Mouse (Mus musculus): ENCODE measurements around the gene Nfia. TPM values are rescaled to one million over a fixed set of nuclear protein-coding genes. Genes with fewer than 3 reads are reported as not detected.
A peak's percentile ranks its signal among the peaks of the same experiment; 100 is the strongest.

The Nfia gene
- polyA plus RNA-seq, 1 experiment from 2014 or later: 45.1 TPM

DNA sequence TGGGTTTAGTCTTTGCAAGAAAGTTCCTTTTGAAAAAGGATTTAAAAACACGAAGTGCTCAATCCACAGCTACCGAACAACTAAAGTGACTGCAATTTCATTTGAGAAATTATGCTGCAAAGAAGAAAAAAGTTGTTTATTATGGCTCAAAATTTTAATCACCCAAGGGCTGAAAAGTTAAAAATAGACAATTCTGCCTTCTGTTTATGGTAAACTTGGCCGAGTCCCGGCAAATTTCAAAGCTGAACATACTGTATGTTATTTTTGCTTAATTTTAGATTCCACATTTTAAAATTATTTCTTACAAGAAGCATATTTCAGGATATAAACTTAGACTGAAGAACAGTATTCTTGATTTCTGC lies 59.7 kb downstream of the Nfia start:
- Histone ChIP-seq H3K27ac (replicated peaks) (no peak overlapping the region), H3K9ac (no peak overlapping the region), H3K4me3 (no peak overlapping the region), H3K36me3 (no peaks in the 10 kb centered on the region), H3K4me2 (no peak overlapping the region), H3K4me1 (replicated peaks) (peaks cover 54% of the 10 kb centered on the region), H3K9me3 (no peaks in the 10 kb centered on the region), H3K27me3 (no peaks in the 10 kb centered on the region)
- ATAC-seq (ENCODE audit: low read depth): no peak
- 90% methylated on average over 4 of the region's 4 CpGs for WGBS

- ATAC-seq (ENCODE audit: low read depth): no peak
- Histone ChIP-seq H3K9me3 (no peaks in the 10 kb centered on the region), H3K9ac (no peak overlapping the region), H3K27me3 (no peaks in the 10 kb centered on the region), H3K4me2 (no peak overlapping the region), H3K27ac (replicated peaks) (no peak overlapping the region), H3K4me1 (replicated peaks) (peaks cover 75% of the 10 kb centered on the region), H3K4me3 (no peak overlapping the region), H3K36me3 (no peaks in the 10 kb centered on the region)
- WGBS: 36% methylated on average over 13 of the region's 13 CpGs
Measured at GRCm38 (mm10) chr4:97836812-97837211, 64.3 kb downstream of the Nfia start.

GRCm38 (mm10) chr4:97837724-97838123 lies 65.2 kb downstream of the Nfia start:
- WGBS: 60% methylated on average over 3 of the region's 3 CpGs
- Histone ChIP-seq H3K27ac (replicated peaks) (no peak overlapping the region), H3K9me3 (no peaks in the 10 kb centered on the region), H3K9ac (no peak overlapping the region), H3K4me3 (no peak overlapping the region), H3K27me3 (no peaks in the 10 kb centered on the region; the same call in 1 of the 2 replicates), H3K36me3 (no peaks in the 10 kb centered on the region), H3K4me1 (replicated peaks) (peaks cover 82% of the 10 kb centered on the region), H3K4me2 (no peak overlapping the region)
- no peak for ATAC-seq (ENCODE audit: low read depth)

GRCm38 (mm10) chr4:97838651-97839050 lies 66.1 kb downstream of the Nfia start:
- no peak overlapping the region for H3K4me3 ChIP-seq
- ATAC-seq (ENCODE audit: low read depth): no peak
- H3K27ac ChIP-seq (replicated peaks): peak overlapping the region; percentile 84
- H3K4me1 ChIP-seq (replicated peaks): peaks cover 91% of the 10 kb centered on the region
- no peaks in the 10 kb centered on the region; the same call in 1 of the 2 replicates for H3K27me3 ChIP-seq
- 57% methylated on average over 3 of the region's 3 CpGs for WGBS
- no peaks in the 10 kb centered on the region for H3K9me3 ChIP-seq
- H3K4me2 ChIP-seq: no peak overlapping the region
- H3K36me3 ChIP-seq: no peaks in the 10 kb centered on the region
- no peak overlapping the region for H3K9ac ChIP-seq

DNA sequence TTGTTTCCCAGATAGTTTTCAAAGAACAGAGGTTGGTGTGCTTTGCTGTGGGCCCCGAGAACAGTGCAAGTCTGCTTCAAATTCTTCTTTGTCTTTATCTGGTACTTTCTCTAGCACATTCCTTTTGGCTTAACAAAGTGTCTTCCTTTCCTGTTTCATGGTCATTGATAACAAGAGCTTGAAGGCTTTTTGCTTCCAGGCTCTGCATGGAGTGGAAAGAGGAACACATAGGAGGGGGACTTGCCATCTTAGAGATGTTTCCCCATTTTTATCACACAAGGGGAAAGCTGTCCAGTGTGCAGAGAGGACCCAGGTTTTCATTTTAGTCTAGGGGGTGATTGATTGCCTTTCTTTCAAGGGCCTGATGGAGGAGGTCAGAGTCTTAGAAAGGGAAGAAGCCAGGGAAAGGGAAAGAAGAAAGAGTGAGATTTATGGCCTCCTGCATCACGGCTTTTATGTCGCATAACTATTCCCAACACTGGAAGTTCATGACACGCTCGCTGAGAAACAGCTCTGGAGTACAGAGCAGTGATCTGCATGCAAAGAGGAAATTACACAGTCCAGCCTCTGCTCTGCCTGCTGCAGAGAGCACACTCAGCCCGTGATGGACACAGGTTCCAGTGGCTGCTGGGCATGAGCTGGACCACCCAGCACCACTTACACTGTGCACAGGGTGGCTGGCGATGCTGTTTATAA lies 67.0 kb downstream of the Nfia start:
- Histone ChIP-seq H3K4me3 (no peak overlapping the region), H3K4me2 (peak overlapping the region; percentile 20), H3K9me3 (no peaks in the 10 kb centered on the region), H3K27ac (replicated peaks) (peak overlapping the region; percentile 84), H3K27me3 (no peaks in the 10 kb centered on the region; the same call in 1 of the 2 replicates), H3K36me3 (no peaks in the 10 kb centered on the region), H3K4me1 (replicated peaks) (peaks cover 97% of the 10 kb centered on the region), H3K9ac (no peak overlapping the region)
- WGBS: 3% methylated on average over 7 of the region's 7 CpGs
- ATAC-seq (ENCODE audit: low read depth): peak; percentile 93

DNA sequence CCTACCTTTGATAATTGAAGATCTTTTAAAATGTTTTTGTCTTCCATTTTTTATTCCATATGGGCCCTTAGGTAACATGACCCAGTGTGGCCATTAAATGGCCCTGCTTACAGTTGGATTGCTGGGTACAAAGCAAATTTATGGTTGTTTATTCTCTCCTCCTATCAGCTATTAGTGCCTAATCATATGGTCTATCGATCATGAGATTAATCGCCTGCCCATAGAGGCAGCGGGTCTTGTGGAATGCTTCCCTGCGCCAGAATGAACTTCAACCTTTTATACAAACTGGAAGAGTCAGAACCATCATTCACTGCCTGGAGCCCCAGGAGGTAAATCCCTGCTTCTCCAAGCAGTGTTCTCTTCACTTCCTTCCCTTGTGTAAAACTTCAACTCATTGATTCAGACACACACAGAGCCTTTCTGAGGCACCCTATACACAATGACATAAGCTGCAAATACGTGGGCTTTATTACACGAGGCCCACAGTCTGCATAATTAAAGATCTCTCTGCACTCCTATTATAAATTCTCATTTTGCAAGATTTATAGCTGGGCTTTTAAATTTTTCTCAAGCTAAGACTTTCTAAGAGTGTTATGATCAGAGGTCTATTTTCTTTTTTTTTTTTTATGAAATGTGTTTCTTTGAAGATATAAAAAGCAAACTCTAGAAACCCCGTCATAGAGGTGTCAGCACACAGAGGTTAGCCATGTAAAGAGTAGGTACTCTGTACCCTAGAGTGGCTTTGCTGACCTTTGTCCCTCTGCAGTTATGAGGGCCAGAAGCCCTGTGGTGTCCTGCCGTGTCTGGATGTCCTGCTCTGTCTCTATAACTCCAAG lies 67.9 kb downstream of the Nfia start:
- WGBS: 9% methylated on average over 8 of the region's 8 CpGs
- Histone ChIP-seq H3K9ac (no peak overlapping the region), H3K36me3 (no peaks in the 10 kb centered on the region), H3K27me3 (no peaks in the 10 kb centered on the region; the same call in 1 of the 2 replicates), H3K4me3 (no peak overlapping the region), H3K27ac (replicated peaks) (peak overlapping the region; percentile 84), H3K4me1 (replicated peaks) (peaks cover 98% of the 10 kb centered on the region), H3K9me3 (no peaks in the 10 kb centered on the region), H3K4me2 (peak overlapping the region; percentile 20)
- peak; percentile 58 for ATAC-seq (ENCODE audit: low read depth)

- H3K36me3 ChIP-seq: no peaks in the 10 kb centered on the region
- no peak overlapping the region for H3K4me3 ChIP-seq
- peak overlapping the region; percentile 71 for H3K27ac ChIP-seq (replicated peaks)
- H3K9ac ChIP-seq: no peak overlapping the region
- 48% methylated on average over 4 of the region's 4 CpGs for WGBS
- H3K4me2 ChIP-seq: no peak overlapping the region
- no peaks in the 10 kb centered on the region for H3K9me3 ChIP-seq
- H3K27me3 ChIP-seq: no peaks in the 10 kb centered on the region; the same call in 1 of the 2 replicates
- no peak for ATAC-seq (ENCODE audit: low read depth)
- H3K4me1 ChIP-seq (replicated peaks): peaks cover 93% of the 10 kb centered on the region
Measured at GRCm38 (mm10) chr4:97841063-97841595, 68.6 kb downstream of the Nfia start.

GRCm38 (mm10) chr4:97841745-97842144 lies 69.2 kb downstream of the Nfia start:
- Histone ChIP-seq H3K4me3 (no peak overlapping the region), H3K36me3 (no peaks in the 10 kb centered on the region), H3K9me3 (no peaks in the 10 kb centered on the region), H3K9ac (no peak overlapping the region), H3K27ac (replicated peaks) (no peak overlapping the region), H3K27me3 (no peaks in the 10 kb centered on the region; the same call in 1 of the 2 replicates), H3K4me2 (no peak overlapping the region), H3K4me1 (replicated peaks) (peaks cover 86% of the 10 kb centered on the region)
- ATAC-seq (ENCODE audit: low read depth): no peak
- 85% methylated on average over 5 of the region's 5 CpGs for whole genome bisulfite sequencing

- Histone ChIP-seq H3K4me3 (no peak overlapping the region), H3K27me3 (no peaks in the 10 kb centered on the region; the same call in 1 of the 2 replicates), H3K4me2 (no peak overlapping the region), H3K4me1 (replicated peaks) (peaks cover 63% of the 10 kb centered on the region), H3K9ac (no peak overlapping the region), H3K36me3 (no peaks in the 10 kb centered on the region), H3K9me3 (no peaks in the 10 kb centered on the region), H3K27ac (replicated peaks) (0 out of 2 replicates have a peak overlapping the region, but pooled peaks have one; percentile 54)
- WGBS: 42% methylated on average over 15 of the region's 15 CpGs
- ATAC-seq (ENCODE audit: low read depth): no peak
Measured at GRCm38 (mm10) chr4:97843981-97844690, 71.6 kb downstream of the Nfia start.

DNA sequence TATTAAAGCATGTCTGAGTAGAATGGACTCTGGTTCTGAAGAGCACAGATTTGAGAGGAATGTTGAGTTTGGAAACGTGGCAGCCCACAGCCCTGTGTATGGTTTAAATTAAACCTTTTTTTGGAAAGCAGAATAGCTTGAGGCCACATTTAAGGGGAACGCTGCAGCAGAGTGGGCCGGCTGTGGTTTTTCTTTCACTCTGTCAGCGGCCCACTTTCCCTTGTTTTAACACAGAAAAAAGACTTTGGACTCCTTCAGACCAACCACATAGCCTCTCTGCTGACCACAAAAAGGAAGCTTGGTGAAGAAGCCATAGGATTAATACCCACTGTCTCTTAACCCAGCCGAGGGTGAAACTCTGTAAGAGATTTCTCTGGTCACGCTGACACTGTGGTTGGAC lies 72.4 kb downstream of the Nfia start:
- no peak overlapping the region for H3K4me3 ChIP-seq
- H3K36me3 ChIP-seq: no peaks in the 10 kb centered on the region
- H3K27me3 ChIP-seq: no peaks in the 10 kb centered on the region; the same call in 1 of the 2 replicates
- 27% methylated on average over 6 of the region's 6 CpGs for WGBS
- H3K27ac ChIP-seq (replicated peaks): peak overlapping the region; percentile 54
- no peaks in the 10 kb centered on the region for H3K9me3 ChIP-seq
- ATAC-seq (ENCODE audit: low read depth): no peak
- H3K9ac ChIP-seq: no peak overlapping the region
- peaks cover 55% of the 10 kb centered on the region for H3K4me1 ChIP-seq (replicated peaks)
- H3K4me2 ChIP-seq: 0 out of 2 replicates have a peak overlapping the region, but pooled peaks have one; percentile 7

DNA sequence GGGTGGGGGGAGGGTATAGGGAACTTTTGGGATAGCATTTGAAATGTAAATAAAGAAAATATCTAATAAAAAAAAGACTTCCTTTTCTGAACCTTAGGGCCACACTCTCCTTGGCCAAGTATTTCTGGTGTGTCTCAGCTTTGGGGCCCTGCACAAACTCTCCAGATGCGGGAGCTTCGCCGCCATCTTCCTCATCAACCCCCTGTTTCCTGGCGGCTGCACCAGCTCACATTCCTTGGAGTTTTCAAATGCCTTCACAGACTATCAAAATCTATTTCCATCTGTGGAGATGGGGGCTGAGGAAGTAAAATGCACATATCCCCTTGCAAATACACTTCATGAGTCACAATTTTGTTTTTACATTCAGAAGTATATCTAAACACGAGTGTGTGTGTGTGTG lies 75.1 kb downstream of the Nfia start:
- Histone ChIP-seq H3K36me3 (no peaks in the 10 kb centered on the region), H3K4me2 (no peak overlapping the region), H3K27ac (replicated peaks) (no peak overlapping the region), H3K4me3 (no peak overlapping the region), H3K4me1 (replicated peaks) (peaks cover 29% of the 10 kb centered on the region), H3K27me3 (no peaks in the 10 kb centered on the region; the same call in 1 of the 2 replicates), H3K9me3 (no peaks in the 10 kb centered on the region), H3K9ac (no peak overlapping the region)
- ATAC-seq (ENCODE audit: low read depth): no peak
- WGBS: 87% methylated on average over 5 of the region's 5 CpGs

DNA sequence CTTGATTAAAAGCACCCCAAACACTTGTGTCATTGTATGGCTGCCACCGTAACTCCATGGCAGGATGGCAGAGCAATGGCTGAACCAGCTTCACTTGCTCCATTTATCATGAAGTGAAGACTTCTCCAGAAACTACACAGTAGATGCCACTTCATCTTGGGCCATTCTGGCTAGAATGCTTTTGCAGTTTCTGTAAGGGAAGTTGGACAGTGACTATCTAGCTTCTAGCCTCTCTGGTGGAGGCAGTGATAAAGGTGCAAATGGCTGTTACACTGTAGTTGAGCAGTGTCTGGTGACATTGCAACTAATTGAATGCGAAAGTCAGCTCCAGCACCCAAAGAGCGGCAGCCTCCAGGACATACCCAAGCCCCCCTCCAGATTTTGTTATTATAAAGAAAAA lies 78.5 kb downstream of the Nfia start:
- H3K9me3 ChIP-seq: no peaks in the 10 kb centered on the region
- 76% methylated on average over 3 of the region's 3 CpGs for WGBS
- peaks cover 13% of the 10 kb centered on the region for H3K4me1 ChIP-seq (replicated peaks)
- H3K36me3 ChIP-seq: no peaks in the 10 kb centered on the region
- no peak overlapping the region for H3K4me3 ChIP-seq
- no peaks in the 10 kb centered on the region for H3K27me3 ChIP-seq
- H3K27ac ChIP-seq (replicated peaks): no peak overlapping the region
- H3K4me2 ChIP-seq: no peak overlapping the region
- ATAC-seq (ENCODE audit: low read depth): no peak
- no peak overlapping the region for H3K9ac ChIP-seq

Measured in neural tube, embryonic 13.5 days (tissue).